Mouse (Mus musculus) small intestine, adult 2 months (tissue): ENCODE data around the gene Kdm2b.

ENCODE experiments used
- CTCF ChIP-seq: fragments of 200-500 bp; IDR thresholded peaks from 2 replicates; pipeline ENCODE4 v1.5.1; 2012; ENCODE audit warnings: low read depth, mild to moderate bottlenecking, control low read depth, inconsistent platforms, low read length, moderate library complexity, mixed read lengths; ENCODE audit not compliant: insufficient replicate concordance, insufficient read length; ENCODE audit errors: extremely low read depth
- POLR2A ChIP-seq: fragments of 200-500 bp; IDR thresholded peaks from 2 replicates; pipeline ENCODE4 v1.6.1; 2012; ENCODE audit warnings: low read depth, mild to moderate bottlenecking, control low read depth, inconsistent platforms, low read length, moderate library complexity

DNA sequence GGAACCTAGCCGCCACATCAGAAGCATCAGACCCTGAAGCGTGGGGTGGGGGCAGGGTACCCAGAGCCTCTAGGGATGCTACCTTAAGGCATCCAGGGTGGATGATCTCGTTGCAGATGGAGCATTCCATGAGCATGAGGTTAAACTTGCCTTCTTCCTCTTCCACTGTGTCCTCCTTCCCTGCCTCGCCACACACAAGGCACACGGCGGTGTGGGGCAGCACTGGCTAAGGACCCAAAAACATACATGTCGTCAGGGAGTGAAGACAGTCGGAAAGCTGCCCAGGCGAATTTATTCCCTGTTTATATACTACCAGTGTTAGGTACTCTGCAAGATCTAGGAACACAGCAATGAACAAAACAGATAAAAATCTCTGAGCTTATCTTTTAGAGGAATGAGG is 106.4 kb downstream of the Kdm2b start:
- TF ChIP-seq POLR2A (no peak), CTCF (no peak)
